Mouse (Mus musculus): ENCODE data around the gene Plpp6. TPM values are rescaled to one million over a fixed set of nuclear protein-coding genes. Genes with fewer than 3 reads are reported as not detected.
A peak's percentile ranks its signal among the peaks of the same experiment; 100 is the strongest.

Gene Plpp6
- 1 to 10 TPM; 1.5 to 2.0 TPM for total RNA-seq (2021)
- long read RNA-seq, experiment 1, transcript Plpp6-201 (1 exons, 2,859 nt): major isoform, 5 of 5 reads
- long read RNA-seq, experiment 1, partial matches to known transcripts: 0 of 5 reads
- long read RNA-seq, experiment 1, other reads (novel, unspliced or antisense): 0 of 5 reads
- long read RNA-seq, experiment 2, partial matches to known transcripts: 0 of 4 reads
- long read RNA-seq, experiment 2, other reads (novel, unspliced or antisense): 0 of 4 reads

DNA sequence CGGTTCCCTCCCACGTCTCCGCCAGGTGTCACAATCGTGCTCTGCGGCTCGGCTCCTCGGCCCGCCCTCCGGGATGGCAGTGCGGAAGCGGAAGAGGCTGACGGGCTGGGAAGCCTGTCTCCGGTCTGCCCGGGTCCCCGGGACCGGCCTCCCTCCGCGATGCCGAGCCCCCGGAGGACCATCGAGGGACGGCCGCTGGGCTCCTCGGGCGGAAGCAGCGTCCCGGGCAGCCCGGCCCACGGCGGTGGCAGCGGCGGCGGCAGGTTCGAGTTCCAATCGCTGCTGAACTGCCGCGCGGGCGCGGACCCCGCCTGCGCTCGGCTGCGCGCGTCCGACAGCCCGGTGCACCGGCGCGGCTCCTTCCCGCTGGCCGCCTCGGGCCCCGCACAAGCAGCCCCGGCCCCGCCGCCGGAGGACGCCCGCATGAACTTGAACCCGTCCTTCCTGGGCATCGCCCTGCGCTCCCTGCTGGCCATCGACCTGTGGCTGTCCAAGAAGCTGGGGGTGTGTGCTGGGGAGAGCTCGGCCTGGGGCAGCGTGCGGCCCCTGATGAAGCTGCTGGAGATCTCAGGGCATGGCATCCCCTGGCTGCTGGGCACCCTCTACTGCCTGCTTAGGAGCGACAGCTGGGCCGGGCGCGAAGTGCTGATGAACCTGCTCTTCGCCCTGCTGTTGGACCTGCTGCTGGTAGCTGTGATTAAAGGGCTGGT is at the start of gene Plpp6:
Gene Plpp6 (plus strand): TSS at position 112 of the 710 bp plus-strand sequence.
- peak; percentile 75 for DNase-seq

GRCm38 (mm10) chr19:28914598-28914997 is 49.2 kb upstream of the Plpp6 start:
- DNase-seq: no peak

GRCm38 (mm10) chr19:28915602-28916250 is 48.0 kb upstream of the Plpp6 start:
- DNase-seq: no peak

DNA sequence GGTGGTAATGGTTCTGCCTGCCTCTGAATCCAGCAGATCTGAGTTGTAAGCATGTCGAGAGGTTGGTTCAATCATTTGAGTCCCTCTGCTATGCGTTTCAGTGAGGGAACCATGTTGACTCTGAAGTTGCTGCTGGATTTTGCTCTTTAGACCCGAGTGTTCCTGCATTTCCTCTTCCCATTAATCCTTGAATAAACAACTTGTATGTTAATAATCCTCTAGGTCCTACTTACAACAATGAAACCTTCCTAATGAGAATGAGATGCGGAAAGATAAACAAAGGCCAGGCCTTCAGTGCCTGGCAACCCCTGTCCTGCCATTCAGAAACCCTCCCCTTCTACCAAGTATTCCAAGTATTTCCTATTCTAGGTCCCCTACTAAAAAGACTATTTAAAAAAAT is 47.3 kb upstream of the Plpp6 start:
- DNase-seq: no peak

GRCm38 (mm10) chr19:28917839-28918238 is 45.9 kb upstream of the Plpp6 start:
- no peak for DNase-seq

GRCm38 (mm10) chr19:28926366-28926765 is 37.4 kb upstream of the Plpp6 start:
- DNase-seq: no peak

GRCm38 (mm10) chr19:28927396-28927795 is 36.4 kb upstream of the Plpp6 start:
- DNase-seq: no peak

DNA sequence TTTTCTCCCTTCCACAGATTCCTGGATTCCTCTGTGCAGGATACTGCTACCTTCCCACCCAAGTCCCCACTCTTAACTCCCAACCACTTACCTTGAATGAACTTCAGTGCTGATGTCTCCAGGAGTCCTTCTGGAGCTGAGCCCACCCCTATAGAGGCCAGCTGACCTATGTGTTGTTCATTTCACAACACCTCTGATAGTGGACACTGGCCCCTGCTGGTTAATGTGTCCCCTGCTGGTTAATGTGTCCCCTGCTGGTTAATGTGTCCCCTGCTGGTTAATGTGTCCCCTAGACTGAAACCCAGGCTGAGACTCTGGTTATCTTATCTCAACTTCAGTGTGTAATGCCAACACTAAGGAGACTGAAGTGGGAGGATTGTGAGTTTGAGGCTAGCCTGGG is 34.7 kb upstream of the Plpp6 start:
- no peak for DNase-seq

DNA sequence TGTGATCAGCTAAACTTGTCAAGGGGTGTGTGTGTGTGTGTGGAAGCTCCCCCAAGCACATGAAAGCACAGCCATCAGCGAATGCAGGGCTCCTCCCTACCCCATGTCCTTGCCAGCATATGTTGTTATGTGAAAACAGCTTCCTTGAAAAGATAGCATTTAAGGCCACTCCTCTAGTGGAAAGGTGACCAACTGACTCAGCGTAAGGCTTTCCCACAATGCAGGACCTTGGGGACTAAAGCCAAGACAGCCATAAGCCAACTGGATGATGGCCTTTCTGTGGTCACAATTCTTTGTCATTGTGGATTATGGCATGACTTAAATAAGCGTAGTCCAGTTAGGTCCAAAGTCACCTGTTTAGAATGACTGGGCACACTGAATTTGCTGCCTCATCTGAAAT is 28.9 kb upstream of the Plpp6 start:
- DNase-seq: no peak

DNA sequence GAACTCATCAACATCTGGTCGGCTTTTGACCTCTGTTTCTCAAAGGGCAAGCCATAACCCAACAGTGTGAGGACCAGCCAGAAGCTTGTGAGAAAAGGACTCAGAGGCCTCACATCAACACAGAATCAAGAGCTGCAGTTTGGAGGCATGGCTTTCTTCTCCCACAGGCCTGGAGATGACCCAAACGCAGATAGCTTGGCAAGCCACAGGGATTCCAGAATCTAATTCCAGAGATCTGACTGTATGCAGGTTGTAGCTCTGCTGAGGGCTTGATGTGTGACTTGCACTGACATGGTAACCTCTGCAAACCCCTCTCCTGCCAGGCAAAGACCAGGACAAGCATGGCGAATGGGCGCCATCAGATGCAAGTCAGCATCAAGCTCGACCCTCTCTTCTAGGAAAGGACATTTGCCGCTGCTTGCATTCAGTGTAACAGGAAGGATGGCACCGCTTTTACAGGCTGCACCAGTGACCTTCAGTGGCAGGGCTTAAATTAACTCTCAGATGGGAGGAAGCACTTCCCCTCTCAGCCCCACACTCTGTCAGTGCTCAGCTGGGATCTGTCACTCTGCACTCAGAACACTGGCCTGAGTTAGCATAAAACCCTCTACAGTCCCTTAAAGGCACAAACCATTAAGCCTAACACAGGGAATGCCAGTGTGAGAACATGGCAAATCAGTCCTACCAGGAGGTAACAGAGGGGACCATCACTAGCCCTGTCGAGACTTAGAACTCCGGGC is 23.4 kb upstream of the Plpp6 start:
- DNase-seq: no peak

DNA sequence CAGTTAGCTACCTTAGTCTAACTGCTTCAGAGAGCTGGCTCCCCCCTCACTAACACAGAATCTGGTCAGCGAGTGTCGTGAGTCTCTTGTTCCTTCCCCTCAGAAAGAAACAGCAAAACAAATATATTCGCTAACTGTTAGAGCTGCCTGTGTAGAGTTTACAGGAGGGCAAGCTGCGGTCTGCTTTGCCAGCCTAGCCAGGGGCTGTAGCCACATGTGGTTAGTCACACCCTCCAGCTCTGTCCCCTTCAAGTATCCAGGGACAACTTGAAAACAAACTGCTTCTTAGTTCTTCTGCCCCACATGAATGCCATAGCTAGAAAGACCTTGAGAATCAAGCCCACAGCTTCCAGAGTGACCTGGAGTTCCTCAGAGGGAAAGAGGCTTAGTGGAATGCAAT is 22.5 kb upstream of the Plpp6 start:
- DNase-seq: no peak

DNA sequence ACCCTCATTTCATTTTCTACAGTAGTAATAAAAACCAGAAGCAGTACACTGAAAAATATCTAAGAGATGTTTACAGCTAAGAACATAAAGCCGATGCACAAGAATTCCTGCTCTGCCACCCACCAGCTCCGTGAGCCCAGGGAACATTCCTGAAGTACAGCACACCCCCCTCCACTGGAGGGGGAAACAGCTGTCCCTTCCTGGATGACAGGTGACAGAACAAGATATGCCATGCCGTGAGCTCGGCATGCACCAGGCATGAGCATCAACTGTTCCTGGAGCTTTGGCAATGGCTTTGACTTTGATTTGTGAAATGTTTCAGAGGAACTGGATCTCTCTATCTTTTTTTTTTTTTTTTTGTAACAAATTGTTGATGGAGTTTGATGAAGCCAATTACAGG is 17.0 kb upstream of the Plpp6 start:
- DNase-seq: peak; percentile 20

DNA sequence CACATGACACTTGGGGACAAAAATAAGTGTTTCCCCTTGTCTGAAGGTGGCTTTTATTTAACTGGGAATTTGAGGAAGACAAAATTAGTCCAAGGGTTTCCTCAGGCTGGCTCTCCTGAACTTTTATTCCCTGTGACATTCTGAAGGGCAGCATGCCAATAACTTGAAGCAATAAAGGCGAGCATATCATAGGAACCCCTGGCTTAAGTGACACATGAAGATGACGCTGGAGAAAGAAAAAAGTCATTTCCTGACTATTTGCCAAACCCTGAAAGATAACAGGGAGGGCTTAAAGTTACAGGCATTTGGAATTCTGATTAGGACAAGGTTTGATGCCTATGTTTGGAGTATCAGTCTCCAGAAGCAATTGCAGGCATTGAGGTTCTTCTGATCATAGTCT is 16.4 kb upstream of the Plpp6 start:
- no peak for DNase-seq

GRCm38 (mm10) chr19:28951251-28951650 is 12.5 kb upstream of the Plpp6 start:
- no peak for DNase-seq

- no peak for DNase-seq
These were observed 640 bp upstream of the Plpp6 start for GRCm38 (mm10) chr19:28963113-28963512.

GRCm38 (mm10) chr19:28963513-28963841 is 276 bp upstream of the Plpp6 start:
- no peak for DNase-seq

DNA sequence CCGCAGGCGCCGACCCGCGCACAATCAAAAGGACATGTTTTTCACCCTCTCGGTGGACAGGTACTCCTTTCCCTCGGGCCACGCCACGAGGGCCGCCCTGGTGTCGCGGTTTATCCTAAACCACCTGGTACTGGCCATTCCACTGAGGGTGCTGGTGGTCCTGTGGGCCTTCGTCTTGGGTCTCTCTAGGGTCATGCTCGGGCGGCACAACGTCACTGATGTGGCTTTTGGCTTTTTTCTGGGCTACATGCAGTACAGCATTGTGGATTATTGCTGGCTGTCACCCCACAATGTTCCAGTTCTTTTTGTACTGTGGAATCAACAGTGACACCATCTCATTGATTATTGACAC is 775 bp downstream of the Plpp6 start:
- DNase-seq: no peak

DNA sequence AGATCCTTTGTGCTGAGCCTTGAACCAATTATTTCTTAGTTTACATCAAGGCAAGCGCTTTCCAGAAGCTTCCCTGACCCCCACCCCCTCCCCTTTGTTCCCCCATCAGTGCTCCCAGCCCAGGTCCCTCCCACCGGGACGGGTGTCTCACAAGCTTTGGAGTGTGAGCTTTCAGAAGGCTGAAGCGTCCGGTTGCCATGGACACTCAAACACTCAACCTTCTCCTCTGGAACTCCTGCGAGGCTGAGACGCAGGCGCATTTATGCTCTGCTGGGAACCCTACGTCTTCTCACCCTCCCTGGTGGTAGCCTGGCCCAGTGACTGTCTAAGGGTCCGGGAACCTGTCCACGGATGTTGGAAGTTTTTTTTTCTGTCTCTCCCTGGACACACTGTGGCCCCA is 3.9 kb downstream of the Plpp6 start, which contains the start of gene 4430402I18Rik:
Gene 4430402I18Rik (minus strand): TSS at position 149 of the 400 bp plus-strand sequence.
- no peak for DNase-seq

DNA sequence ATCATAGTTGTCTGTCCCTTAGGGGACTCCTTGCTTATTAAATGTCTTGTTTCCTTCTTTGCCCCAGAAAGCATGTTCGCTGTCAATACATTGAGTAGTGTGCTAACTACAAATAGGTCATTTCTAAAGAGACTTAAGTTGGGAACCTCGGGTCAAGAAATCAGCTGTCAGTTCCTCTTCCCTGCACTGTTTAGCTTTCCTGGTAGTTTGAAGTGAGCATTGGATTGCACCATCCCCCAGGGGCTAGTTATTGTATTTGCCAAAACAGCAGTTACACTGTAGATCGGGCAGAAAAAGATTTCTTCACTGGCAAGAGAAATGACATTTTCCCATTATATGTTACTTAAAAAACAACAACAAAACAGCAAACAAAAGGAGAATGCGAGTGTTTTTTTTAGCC is 4.4 kb downstream of the Plpp6 start:
- no peak for DNase-seq

GRCm38 (mm10) chr19:28969231-28969630 is 5.5 kb downstream of the Plpp6 start:
- no peak for DNase-seq

GRCm38 (mm10) chr19:28970251-28970650 is 6.5 kb downstream of the Plpp6 start:
- no peak for DNase-seq

DNA sequence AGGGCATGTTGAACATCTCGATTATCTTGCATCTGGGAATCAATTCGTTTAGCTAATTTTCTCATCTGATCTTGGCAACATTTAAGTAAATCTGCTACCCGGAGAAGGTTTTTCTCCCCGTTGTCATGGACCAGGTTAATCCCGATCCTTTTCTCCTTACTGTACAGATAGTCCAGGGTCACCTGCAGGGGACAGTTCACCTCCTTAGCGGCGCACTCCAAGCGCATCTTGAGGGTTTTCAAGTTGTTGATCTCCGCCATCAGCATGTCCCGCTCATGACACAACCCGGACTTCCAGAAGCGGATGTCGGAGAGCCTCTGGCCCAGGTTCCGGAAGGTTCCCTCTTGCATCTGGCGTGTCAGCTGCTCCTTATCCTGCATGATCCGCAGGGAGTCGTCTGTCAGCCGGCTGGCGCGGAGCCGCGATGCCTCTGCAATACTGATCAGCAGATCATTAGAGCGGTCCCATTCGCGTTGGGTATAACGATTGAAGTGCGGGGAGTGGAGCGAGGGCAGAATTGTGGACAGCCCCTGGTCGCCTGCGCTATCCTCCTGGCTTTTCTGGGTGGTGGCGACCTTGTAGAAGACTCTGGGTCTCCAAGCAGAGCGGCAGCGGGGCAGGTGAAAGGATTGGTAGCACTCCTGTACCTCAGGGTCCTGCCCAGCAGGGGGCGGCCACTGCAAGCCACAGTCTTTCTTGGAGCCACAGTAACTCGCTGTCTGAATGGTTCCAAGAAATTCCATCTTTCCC is 11.3 kb downstream of the Plpp6 start:
- peak; percentile 60 for DNase-seq

All from gastrocnemius, postnatal 25 days (tissue).